Mouse (Mus musculus): ENCODE results near the gene Tagln3. TPM values are rescaled to one million over a fixed set of nuclear protein-coding genes. Genes with fewer than 3 reads are reported as not detected.

Gene Tagln3
- polyA plus RNA-seq, 1 experiment: 0.09 TPM

- Histone ChIP-seq H3K4me3 (ENCODE audit: insufficient read depth, poor library complexity, severe bottlenecking) (no peak overlapping the region), H3K79me3 (ENCODE audit: low read depth) (no peaks in the 10 kb centered on the region), H3K79me2 (ENCODE audit: control insufficient read depth, insufficient read depth) (no peaks in the 10 kb centered on the region), H3K36me3 (ENCODE audit: control insufficient read depth, insufficient read depth) (no peaks in the 10 kb centered on the region), H3K27me3 (ENCODE audit: control insufficient read depth, insufficient read depth, insufficient read length) (no peaks in the 10 kb centered on the region), H3ac (ENCODE audit: control insufficient read depth, insufficient read length, low read depth) (no peak overlapping the region)
- TF ChIP-seq MYOD1 (IDR thresholded peaks at IDR 0.05; ENCODE audit: control insufficient read depth, insufficient read length, low read depth) (no peak), MAX (IDR thresholded peaks at IDR 0.05) (no peak)
Measured at GRCm38 (mm10) chr16:45666136-45666535, 58.3 kb downstream of the Tagln3 start.

GRCm38 (mm10) chr16:45662381-45662780 is 62.0 kb downstream of the Tagln3 start:
- no peak overlapping the region for H3ac ChIP-seq (ENCODE audit: control insufficient read depth, insufficient read length, low read depth)
- no peaks in the 10 kb centered on the region for H3K36me3 ChIP-seq (ENCODE audit: control insufficient read depth, insufficient read depth)
- no peak overlapping the region for H3K4me3 ChIP-seq (ENCODE audit: insufficient read depth, poor library complexity, severe bottlenecking)
- no peaks in the 10 kb centered on the region for H3K79me3 ChIP-seq (ENCODE audit: low read depth)
- H3K27me3 ChIP-seq (ENCODE audit: control insufficient read depth, insufficient read depth, insufficient read length): no peaks in the 10 kb centered on the region
- TF ChIP-seq CEBPB (IDR thresholded peaks at IDR 0.05; ENCODE audit: low read depth): no peak
- TF ChIP-seq USF1 (IDR thresholded peaks at IDR 0.05; ENCODE audit: low read depth): no peak
- TF ChIP-seq CTCF (IDR thresholded peaks at IDR 0.05; ENCODE audit: control insufficient read depth, insufficient read depth, insufficient read length): no peak
- no peak for TF ChIP-seq MYOG (IDR thresholded peaks at IDR 0.05; ENCODE audit: control insufficient read depth, extremely low read depth, insufficient read length)
- no peak for TF ChIP-seq MAX (IDR thresholded peaks at IDR 0.05)
- TF ChIP-seq FOSL1 (IDR thresholded peaks at IDR 0.05; ENCODE audit: insufficient read depth, low read length, poor library complexity, severe bottlenecking): no peak
- no peak for TF ChIP-seq MYOD1 (IDR thresholded peaks at IDR 0.05; ENCODE audit: control insufficient read depth, insufficient read length, low read depth)
- no peaks in the 10 kb centered on the region for H3K79me2 ChIP-seq (ENCODE audit: control insufficient read depth, insufficient read depth)

Other genes with a start within 250 kb of the Tagln3 start
- gene Gm609, start 231.6 kb downstream of the Tagln3 start, polyA plus RNA-seq (2012; fragmentation: generic; extraction: Trizol): not detected
- gene Gm17783, start 192.6 kb downstream of the Tagln3 start, polyA plus RNA-seq (2012; fragmentation: generic; extraction: Trizol): not detected
- not detected for gene Slc9c1, start 189.3 kb downstream of the Tagln3 start, polyA plus RNA-seq (2012; fragmentation: generic; extraction: Trizol)
- not detected for gene Gcsam, start 114.2 kb downstream of the Tagln3 start, polyA plus RNA-seq (2012; fragmentation: generic; extraction: Trizol)
- gene BC016579, start 70.5 kb downstream of the Tagln3 start, polyA plus RNA-seq (2012; fragmentation: generic; extraction: Trizol): not detected
- not detected for gene Tmprss7, start 30.9 kb downstream of the Tagln3 start, polyA plus RNA-seq (2012; fragmentation: generic; extraction: Trizol)
- 7.6 TPM for gene Abhd10, start 18.3 kb upstream of the Tagln3 start, polyA plus RNA-seq (2012; fragmentation: generic; extraction: Trizol)
- gene Phldb2, start 229.0 kb upstream of the Tagln3 start, polyA plus RNA-seq (2012; fragmentation: generic; extraction: Trizol): 33.0 TPM

All from C2C12 (cell line).